Mouse (Mus musculus) stomach, postnatal 0 days (tissue): ENCODE data around the gene Arid5b. TPM values are rescaled to one million over a fixed set of nuclear protein-coding genes. Genes with fewer than 3 reads are reported as not detected.

Experiments used
- ATAC-seq: fragments of 200-750 bp; cut with Nextera tagmentation; 2 replicates; pipeline ENCODE4 v1.8.0; 2017; ENCODE audit not compliant: low FRiP score, low TSS enrichment
- DNase-seq: peaks from one replicate; pipeline ENCODE4 v3.0.0-alpha.2; 2016; ENCODE audit warnings: low spot score
- H3K27ac ChIP-seq: fragments of 300-500 bp; sonication (generic); replicated peaks from 2 replicates; pipeline ENCODE4 v1.5.1; 2014; ENCODE audit warnings: mild to moderate bottlenecking, control low read depth
- H3K27me3 ChIP-seq: fragments of 300-500 bp; sonication (generic); 2 replicates; pipeline ENCODE4 v1.6.1; 2014; ENCODE audit warnings: low read length; ENCODE audit not compliant: control insufficient read depth, insufficient read depth
- H3K36me3 ChIP-seq: fragments of 300-500 bp; sonication (generic); 2 replicates; pipeline ENCODE4 v1.6.1; 2014; ENCODE audit warnings: low read length, mixed read lengths; ENCODE audit not compliant: control insufficient read depth, insufficient read depth
- H3K4me1 ChIP-seq: fragments of 300-500 bp; sonication (generic); replicated peaks from 2 replicates; pipeline ENCODE4 v1.6.1; 2014; ENCODE audit warnings: antibody characterized with exemption; ENCODE audit not compliant: control insufficient read depth, insufficient read depth
- H3K4me2 ChIP-seq: fragments of 300-500 bp; sonication (generic); replicated peaks from 2 replicates; pipeline ENCODE4 v1.6.1; 2014; ENCODE audit warnings: low read depth, mild to moderate bottlenecking, control low read depth, moderate library complexity
- H3K4me3 ChIP-seq: fragments of 300-500 bp; sonication (generic); 2 replicates; pipeline ENCODE4 v1.5.1; 2014; ENCODE audit warnings: low read depth, low read length, control low read depth
- H3K9ac ChIP-seq: fragments of 300-500 bp; sonication (generic); 2 replicates; pipeline ENCODE4 v1.6.1; 2014; ENCODE audit warnings: mild to moderate bottlenecking, low read length, control low read depth, mixed read lengths
- H3K9me3 ChIP-seq: fragments of 300-500 bp; sonication (generic); 2 replicates; pipeline ENCODE4 v1.6.1; 2016; ENCODE audit warnings: low read length; ENCODE audit not compliant: control insufficient read depth
- CTCF ChIP-seq: IDR thresholded peaks from 2 replicates; pipeline ENCODE4 v1.5.1; 2016; ENCODE audit warnings: antibody characterized with exemption, low read depth, mild to moderate bottlenecking, moderate library complexity
- EP300 ChIP-seq: optimal IDR thresholded peaks from 2 replicates; pipeline ENCODE3; 2016; ENCODE audit warnings: antibody characterized with exemption
- WGBS: fragments of 180-500 bp; shearing (Covaris S2); extraction: QIAGEN DNeasy Blood & Tissue Kit; methylation state at CpG from one replicate; pipeline ENCODE4 v1.1.7; 2014; 5-methylcytosine and 5-hydroxymethylcytosine counted together
- polyA plus RNA-seq: library from polyadenylated mRNA; unstranded; fragments of >200 nt; fragmentation: Nextera tagmentation; extraction: Ambion mirVana; gene quantifications from 2 replicates; pipeline ENCODE4 v1.2.1, GENCODE M21; 2015

Gene Arid5b
- polyA plus RNA-seq, 1 experiment from 2014 or later: 18.3 TPM

GRCm38 (mm10) chr10:68114955-68115354 is 163.6 kb downstream of the Arid5b start:
- no peak for ATAC-seq
- 88% methylated on average over 3 of the region's 3 CpGs for WGBS
- TF ChIP-seq CTCF: no peak
- no peak for TF ChIP-seq EP300
- Histone ChIP-seq H3K27ac (no peak overlapping the region), H3K9ac (no peak overlapping the region), H3K4me3 (no peak overlapping the region), H3K4me1 (peaks cover 4% of the 10 kb centered on the region; the same call in 1 of the 2 replicates), H3K27me3 (no peaks in the 10 kb centered on the region), H3K36me3 (peaks cover 10% of the 10 kb centered on the region), H3K4me2 (no peak overlapping the region), H3K9me3 (no peaks in the 10 kb centered on the region)
- DNase-seq: no peak

- peaks cover 11% of the 10 kb centered on the region for H3K36me3 ChIP-seq
- no peaks in the 10 kb centered on the region for H3K27me3 ChIP-seq
- H3K9me3 ChIP-seq: no peaks in the 10 kb centered on the region
- H3K4me3 ChIP-seq: no peak overlapping the region
- no peak overlapping the region for H3K4me2 ChIP-seq
- 89% methylated on average over 5 of the region's 5 CpGs for WGBS
- TF ChIP-seq EP300: no peak
- no peak for TF ChIP-seq CTCF
- peaks cover 4% of the 10 kb centered on the region; the same call in 1 of the 2 replicates for H3K4me1 ChIP-seq
- no peak for ATAC-seq
- no peak overlapping the region for H3K9ac ChIP-seq
- H3K27ac ChIP-seq: no peak overlapping the region
- no peak for DNase-seq
Measured at GRCm38 (mm10) chr10:68113645-68114044, 164.9 kb downstream of the Arid5b start.

GRCm38 (mm10) chr10:68112983-68113382 is 165.6 kb downstream of the Arid5b start:
- ATAC-seq (no peak), DNase-seq (no peak)
- TF ChIP-seq CTCF (no peak), EP300 (no peak)
- Histone ChIP-seq H3K27me3 (no peaks in the 10 kb centered on the region), H3K4me2 (no peak overlapping the region), H3K9me3 (no peaks in the 10 kb centered on the region), H3K36me3 (peaks cover 13% of the 10 kb centered on the region), H3K4me1 (peaks cover 4% of the 10 kb centered on the region; the same call in 1 of the 2 replicates), H3K27ac (no peak overlapping the region), H3K4me3 (no peak overlapping the region), H3K9ac (no peak overlapping the region)
- 53% methylated on average over 8 of the region's 8 CpGs for WGBS

- no peak for DNase-seq
- Histone ChIP-seq H3K36me3 (peaks cover 9% of the 10 kb centered on the region; the same call in 1 of the 2 replicates), H3K4me1 (peaks cover 7% of the 10 kb centered on the region), H3K9me3 (no peaks in the 10 kb centered on the region), H3K4me2 (no peak overlapping the region), H3K27ac (peak overlapping the region; percentile 49; the same call in 1 of the 2 replicates), H3K9ac (no peak overlapping the region), H3K27me3 (no peaks in the 10 kb centered on the region), H3K4me3 (no peak overlapping the region)
- WGBS: 48% methylated on average over 5 of the region's 5 CpGs
- TF ChIP-seq CTCF: no peak
- no peak for TF ChIP-seq EP300
- ATAC-seq: no peak
Measured at GRCm38 (mm10) chr10:68110607-68111006, 167.9 kb downstream of the Arid5b start.

GRCm38 (mm10) chr10:68110182-68110581 is 168.4 kb downstream of the Arid5b start:
- peak overlapping the region; percentile 49; the same call in 1 of the 2 replicates for H3K27ac ChIP-seq
- WGBS: 67% methylated on average over 8 of the region's 8 CpGs

GRCm38 (mm10) chr10:68109651-68110050 is 168.9 kb downstream of the Arid5b start:
- Histone ChIP-seq H3K4me1 (peaks cover 11% of the 10 kb centered on the region), H3K9me3 (no peaks in the 10 kb centered on the region), H3K9ac (no peak overlapping the region), H3K4me2 (no peak overlapping the region), H3K27ac (no peak overlapping the region), H3K27me3 (no peaks in the 10 kb centered on the region), H3K36me3 (0 out of 2 replicates have a peak, but pooled peaks cover 5% of the 10 kb centered on the region), H3K4me3 (no peak overlapping the region)
- ATAC-seq (no peak), DNase-seq (peak; percentile 12)
- no peak for TF ChIP-seq CTCF
- no peak for TF ChIP-seq EP300
- WGBS: 76% methylated on average over 1 of the region's 1 CpGs

More at GRCm38 (mm10) chr10:68110182-68110581, 168.4 kb downstream of the Arid5b start:
- Histone ChIP-seq H3K4me3 (no peak overlapping the region), H3K4me2 (no peak overlapping the region), H3K27me3 (no peaks in the 10 kb centered on the region), H3K9me3 (no peaks in the 10 kb centered on the region), H3K36me3 (peaks cover 8% of the 10 kb centered on the region; the same call in 1 of the 2 replicates), H3K4me1 (peaks cover 10% of the 10 kb centered on the region), H3K9ac (no peak overlapping the region)
- TF ChIP-seq EP300: no peak
- TF ChIP-seq CTCF: no peak
- DNase-seq (no peak), ATAC-seq (no peak)
